Mouse (Mus musculus) urinary bladder, postnatal 4 days (tissue): ENCODE data around the gene Sptbn4.

Experiments
- DNase-seq, 2 experiments: peaks; one replicate each; pipeline ENCODE4 v3.0.0; 2021 to 2022; ENCODE audit warnings: low spot score in 2 of 2

Sptbn4 gene

GRCm38 (mm10) chr7:27384134-27384533 is 63.4 kb downstream of the Sptbn4 start:
- DNase-seq, result no peak

GRCm38 (mm10) chr7:27383233-27383632 is 64.3 kb downstream of the Sptbn4 start:
- no peak for DNase-seq

- DNase-seq, result no peak
Observed at GRCm38 (mm10) chr7:27381560-27381959, 65.9 kb downstream of the Sptbn4 start.

GRCm38 (mm10) chr7:27381009-27381408 is 66.5 kb downstream of the Sptbn4 start:
- no peak for DNase-seq

- no peak for DNase-seq
Observed at GRCm38 (mm10) chr7:27379836-27380235, 67.7 kb downstream of the Sptbn4 start.

- DNase-seq, result no peak
Observed at GRCm38 (mm10) chr7:27378431-27378830, 69.1 kb downstream of the Sptbn4 start.

- no peak for DNase-seq
Observed at GRCm38 (mm10) chr7:27375274-27375673, 72.2 kb downstream of the Sptbn4 start.

- DNase-seq, result no peak
Observed at GRCm38 (mm10) chr7:27371715-27372462, 75.6 kb downstream of the Sptbn4 start.

- DNase-seq, result no peak
Observed at GRCm38 (mm10) chr7:27369111-27369510, 78.4 kb downstream of the Sptbn4 start.

GRCm38 (mm10) chr7:27367976-27368375 is 79.5 kb downstream of the Sptbn4 start:
- no peak for DNase-seq

- DNase-seq, result no peak
Observed at GRCm38 (mm10) chr7:27366082-27366844, 81.2 kb downstream of the Sptbn4 start.

GRCm38 (mm10) chr7:27364379-27364778 is 83.1 kb downstream of the Sptbn4 start:
- DNase-seq, result no peak

- peak; percentile 98 to 99 for DNase-seq
Observed at GRCm38 (mm10) chr7:27361283-27361946, 86.1 kb downstream of the Sptbn4 start.

GRCm38 (mm10) chr7:27360749-27361148 is 86.7 kb downstream of the Sptbn4 start:
- DNase-seq, result no peak

GRCm38 (mm10) chr7:27359706-27360358 is 87.7 kb downstream of the Sptbn4 start:
- DNase-seq, result no peak

- DNase-seq, result no peak
Observed at GRCm38 (mm10) chr7:27359162-27359561, 88.3 kb downstream of the Sptbn4 start.

- no peak for DNase-seq
Observed at GRCm38 (mm10) chr7:27357595-27357978, 89.9 kb downstream of the Sptbn4 start.

- DNase-seq, result no peak
Observed at GRCm38 (mm10) chr7:27356861-27357594, 90.5 kb downstream of the Sptbn4 start, which contains the start of gene Gm20479. Gene Gm20479, minus strand, starts transcription at chr7:27357419.

GRCm38 (mm10) chr7:27356248-27356647 is 91.2 kb downstream of the Sptbn4 start:
- no peak for DNase-seq

GRCm38 (mm10) chr7:27355745-27356240 is 91.7 kb downstream of the Sptbn4 start, which contains the start of gene Shkbp1:
Gene Shkbp1, minus strand, starts transcription at chr7:27356019.
- peak; percentile 79 to 87 for DNase-seq

GRCm38 (mm10) chr7:27355261-27355660 is 92.2 kb downstream of the Sptbn4 start:
- DNase-seq, result no peak
